Mouse (Mus musculus) hindbrain, embryonic 16.5 days (tissue): ENCODE data around the gene Mical2. TPM values are rescaled to one million over a fixed set of nuclear protein-coding genes. Genes with fewer than 3 reads are reported as not detected.

Source experiments
- ATAC-seq: fragments of 200-750 bp; cut with Nextera tagmentation; 2 replicates; pipeline ENCODE4 v1.8.0; 2017; ENCODE audit warnings: moderate TSS enrichment, moderate library complexity
- H3K27ac ChIP-seq: fragments of 300-500 bp; sonication (generic); 2 replicates; pipeline ENCODE4 v1.5.1; 2014; ENCODE audit warnings: low read depth, mild to moderate bottlenecking, control low read depth, low read length, moderate library complexity
- H3K27me3 ChIP-seq: fragments of 300-500 bp; sonication (generic); replicated peaks from 2 replicates; pipeline ENCODE4 v1.6.1; 2014; ENCODE audit warnings: low read length; ENCODE audit not compliant: control insufficient read depth, insufficient read depth
- H3K36me3 ChIP-seq: fragments of 300-500 bp; sonication (generic); 2 replicates; pipeline ENCODE4 v1.6.1; 2014; ENCODE audit warnings: mild to moderate bottlenecking, low read length, moderate library complexity, mixed read lengths; ENCODE audit not compliant: control insufficient read depth, insufficient read depth
- H3K4me1 ChIP-seq: fragments of 300-500 bp; sonication (generic); 2 replicates; pipeline ENCODE4 v1.6.1; 2014; ENCODE audit warnings: low read depth, low read length; ENCODE audit not compliant: control insufficient read depth, insufficient read depth
- H3K4me2 ChIP-seq: fragments of 300-500 bp; sonication (generic); 2 replicates; pipeline ENCODE4 v1.6.1; 2014; ENCODE audit warnings: mild to moderate bottlenecking, low read length, control low read depth, moderate library complexity
- H3K4me3 ChIP-seq: fragments of 300-500 bp; sonication (generic); 2 replicates; pipeline ENCODE4 v1.5.1; 2014; ENCODE audit warnings: mild to moderate bottlenecking, low read length, control low read depth, moderate library complexity
- H3K9ac ChIP-seq: fragments of 300-500 bp; sonication (generic); 2 replicates; pipeline ENCODE4 v1.6.1; 2014; ENCODE audit warnings: low read depth, mild to moderate bottlenecking, control low read depth, low read length, moderate library complexity
- H3K9me3 ChIP-seq: fragments of 300-500 bp; sonication (generic); 2 replicates; pipeline ENCODE4 v1.6.1; 2014; ENCODE audit warnings: mild to moderate bottlenecking, low read length, moderate library complexity; ENCODE audit not compliant: control insufficient read depth
- WGBS: fragments of 180-500 bp; shearing (Covaris S2); extraction: QIAGEN DNeasy Blood & Tissue Kit; methylation state at CpG from one replicate; pipeline ENCODE4 v1.1.7; 2014; 5-methylcytosine and 5-hydroxymethylcytosine counted together
- polyA plus RNA-seq: library from polyadenylated mRNA; unstranded; fragments of >200 nt; fragmentation: Nextera tagmentation; extraction: Ambion mirVana; gene quantifications from 2 replicates; pipeline ENCODE4 v1.2.1, GENCODE M21; 2015

Mical2 gene
- polyA plus RNA-seq, 1 experiment from 2014 or later = 7.2 TPM

DNA sequence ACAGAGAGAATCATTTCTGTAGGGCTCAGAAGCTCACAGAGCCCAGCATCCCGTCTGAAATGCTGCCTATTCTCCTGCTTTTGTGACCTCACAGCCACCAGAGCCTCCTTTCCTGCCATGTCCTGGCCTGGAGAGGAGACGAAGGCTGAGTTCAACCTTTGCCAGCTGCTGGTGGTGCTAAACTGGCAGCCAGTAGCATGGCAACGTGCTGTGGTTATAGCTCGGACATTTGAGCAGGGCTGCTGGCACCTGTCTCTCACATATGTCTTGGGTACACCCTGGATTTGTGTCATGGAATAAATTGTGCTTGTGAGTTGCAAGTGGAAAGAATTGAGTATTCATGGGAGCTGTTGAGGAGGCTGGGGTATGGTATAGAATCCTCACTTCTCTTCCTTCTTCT lies 9.8 kb downstream of the Mical2 start:
- Histone ChIP-seq H3K9me3 (no peaks in the 10 kb centered on the region), H3K9ac (no peak overlapping the region), H3K27me3 (no peaks in the 10 kb centered on the region), H3K4me1 (peaks cover 12% of the 10 kb centered on the region), H3K36me3 (no peaks in the 10 kb centered on the region), H3K27ac (no peak overlapping the region), H3K4me3 (no peak overlapping the region), H3K4me2 (no peak overlapping the region)
- ATAC-seq = no peak
- 71% methylated on average over 4 of the region's 4 CpGs for WGBS

DNA sequence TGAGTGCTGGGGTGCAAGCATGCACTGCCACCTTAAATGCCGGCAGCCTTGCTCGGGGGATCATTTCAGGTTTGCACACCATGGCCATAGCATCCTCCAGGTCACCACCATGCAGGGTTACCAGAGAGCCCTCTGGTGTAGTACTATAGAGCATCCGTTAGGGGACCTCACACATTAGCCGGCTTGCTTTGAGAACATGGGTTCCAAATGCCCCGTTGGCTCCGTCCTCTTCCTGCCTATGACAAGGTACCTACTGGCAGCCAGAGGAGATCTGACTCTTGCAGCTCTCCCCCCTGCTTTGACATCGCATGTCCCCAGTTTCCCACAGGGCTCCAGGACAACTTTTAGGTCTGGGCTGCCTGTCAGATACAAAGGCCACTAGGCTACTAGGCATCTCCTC lies 11.6 kb downstream of the Mical2 start:
- H3K4me3 ChIP-seq = no peak overlapping the region
- WGBS = 92% methylated on average over 7 of the region's 7 CpGs
- H3K27ac ChIP-seq = no peak overlapping the region
- no peaks in the 10 kb centered on the region for H3K9me3 ChIP-seq
- no peaks in the 10 kb centered on the region for H3K36me3 ChIP-seq
- no peak overlapping the region for H3K9ac ChIP-seq
- no peak overlapping the region for H3K4me2 ChIP-seq
- peaks cover 19% of the 10 kb centered on the region for H3K4me1 ChIP-seq
- no peak for ATAC-seq
- H3K27me3 ChIP-seq = no peaks in the 10 kb centered on the region

DNA sequence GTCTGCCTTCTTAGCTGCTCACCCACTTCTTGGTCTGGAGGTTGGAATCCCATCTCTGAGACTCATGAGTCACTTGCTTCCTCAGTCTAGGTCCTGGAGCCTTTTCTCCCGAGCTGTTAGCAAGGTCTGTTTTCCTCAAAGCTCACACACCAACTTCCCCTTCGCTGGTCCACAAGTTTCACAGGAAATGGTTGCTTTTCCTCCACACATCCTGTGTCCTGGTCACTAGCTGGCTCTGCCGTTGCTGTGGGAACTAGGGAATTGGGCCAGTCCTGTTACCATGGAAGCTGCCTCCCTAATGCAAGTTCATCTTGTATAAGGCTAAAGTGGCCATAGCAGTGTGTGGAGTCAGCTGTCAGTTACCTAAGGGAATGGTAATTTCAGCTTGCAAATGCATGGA lies 12.2 kb downstream of the Mical2 start:
- Histone ChIP-seq H3K9me3 (no peaks in the 10 kb centered on the region), H3K4me1 (peaks cover 19% of the 10 kb centered on the region), H3K27ac (no peak overlapping the region), H3K36me3 (no peaks in the 10 kb centered on the region), H3K27me3 (no peaks in the 10 kb centered on the region), H3K9ac (no peak overlapping the region), H3K4me2 (no peak overlapping the region), H3K4me3 (no peak overlapping the region)
- WGBS = 46% methylated on average over 3 of the region's 3 CpGs
- no peak for ATAC-seq

DNA sequence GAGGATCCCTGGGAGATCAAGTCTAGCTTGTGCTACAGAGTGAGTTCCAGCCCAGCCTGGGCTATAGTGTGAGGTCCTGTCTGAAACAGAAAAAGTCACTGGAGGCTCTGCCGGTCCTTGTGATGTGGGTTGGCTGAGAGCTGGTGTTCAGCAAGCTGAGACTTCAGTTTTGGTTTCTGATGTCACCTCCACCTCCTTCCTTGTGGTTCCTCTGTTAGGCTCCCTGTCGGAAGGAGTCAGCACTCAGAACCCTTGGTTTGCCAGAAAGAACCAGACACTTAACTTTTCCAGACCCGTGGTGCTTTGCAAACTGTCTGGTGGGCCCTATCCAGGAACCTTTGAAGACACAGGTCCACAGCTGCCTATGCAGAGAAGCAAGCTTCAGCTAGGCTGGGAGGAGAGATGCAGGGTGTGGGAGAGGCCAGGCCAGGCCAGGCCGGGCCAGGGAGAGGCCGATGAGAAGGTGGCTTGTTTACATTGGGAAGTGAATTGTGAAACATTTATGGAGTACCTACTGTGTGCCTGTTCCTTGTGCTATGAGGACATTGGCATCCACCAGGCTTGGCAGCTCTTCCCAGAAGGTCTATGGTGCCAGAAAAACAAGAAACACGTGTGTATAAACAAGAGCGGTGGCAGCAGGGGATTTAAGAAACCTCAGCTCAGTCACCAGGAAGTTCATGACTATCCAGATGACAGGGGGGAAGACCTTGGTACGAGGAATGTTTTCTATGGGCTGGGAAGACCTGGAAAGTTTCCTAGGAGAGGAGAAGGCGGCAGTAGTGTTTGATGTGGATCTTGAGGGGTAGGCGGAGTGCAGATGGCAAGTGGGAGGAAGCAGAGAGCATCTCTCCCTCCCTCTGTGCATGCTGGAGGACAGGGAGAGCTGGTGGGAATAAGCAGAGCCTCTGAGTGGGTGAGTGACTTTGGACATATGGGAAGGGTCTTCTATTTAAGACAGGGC lies 13.4 kb downstream of the Mical2 start:
- Histone ChIP-seq H3K36me3 (no peaks in the 10 kb centered on the region), H3K4me1 (peaks cover 7% of the 10 kb centered on the region), H3K27me3 (no peaks in the 10 kb centered on the region), H3K4me3 (no peak overlapping the region), H3K9me3 (no peaks in the 10 kb centered on the region), H3K4me2 (no peak overlapping the region), H3K27ac (no peak overlapping the region), H3K9ac (no peak overlapping the region)
- WGBS = 75% methylated on average over 10 of the region's 10 CpGs
- no peak for ATAC-seq

DNA sequence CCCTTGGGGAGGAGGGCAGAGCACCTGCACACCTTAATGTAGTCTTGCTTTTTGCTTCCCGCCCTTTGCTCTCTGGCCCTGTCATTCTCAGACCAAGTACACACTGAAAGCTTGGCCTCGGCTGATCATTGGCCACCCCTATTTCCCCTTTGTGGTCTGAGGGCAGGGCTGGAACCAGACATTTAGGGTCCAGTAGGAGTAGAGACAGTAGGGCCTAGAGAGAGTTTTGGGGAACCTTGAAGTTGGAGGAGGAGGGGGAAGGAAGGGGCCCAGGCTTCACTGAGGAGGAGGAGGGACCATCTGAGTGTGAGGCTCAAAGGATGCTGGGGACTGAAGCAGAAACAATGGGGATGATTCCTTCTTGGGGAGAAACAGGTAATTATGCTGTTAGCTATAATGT lies 15.1 kb downstream of the Mical2 start:
- peak overlapping the region; percentile 46; the same call in 1 of the 2 replicates for H3K27ac ChIP-seq
- no peak overlapping the region for H3K9ac ChIP-seq
- H3K9me3 ChIP-seq = no peaks in the 10 kb centered on the region
- no peaks in the 10 kb centered on the region for H3K27me3 ChIP-seq
- no peak overlapping the region for H3K4me2 ChIP-seq
- ATAC-seq = no peak
- H3K4me3 ChIP-seq = no peak overlapping the region
- WGBS = 87% methylated on average over 2 of the region's 2 CpGs
- peaks cover 7% of the 10 kb centered on the region for H3K4me1 ChIP-seq
- H3K36me3 ChIP-seq = no peaks in the 10 kb centered on the region

DNA sequence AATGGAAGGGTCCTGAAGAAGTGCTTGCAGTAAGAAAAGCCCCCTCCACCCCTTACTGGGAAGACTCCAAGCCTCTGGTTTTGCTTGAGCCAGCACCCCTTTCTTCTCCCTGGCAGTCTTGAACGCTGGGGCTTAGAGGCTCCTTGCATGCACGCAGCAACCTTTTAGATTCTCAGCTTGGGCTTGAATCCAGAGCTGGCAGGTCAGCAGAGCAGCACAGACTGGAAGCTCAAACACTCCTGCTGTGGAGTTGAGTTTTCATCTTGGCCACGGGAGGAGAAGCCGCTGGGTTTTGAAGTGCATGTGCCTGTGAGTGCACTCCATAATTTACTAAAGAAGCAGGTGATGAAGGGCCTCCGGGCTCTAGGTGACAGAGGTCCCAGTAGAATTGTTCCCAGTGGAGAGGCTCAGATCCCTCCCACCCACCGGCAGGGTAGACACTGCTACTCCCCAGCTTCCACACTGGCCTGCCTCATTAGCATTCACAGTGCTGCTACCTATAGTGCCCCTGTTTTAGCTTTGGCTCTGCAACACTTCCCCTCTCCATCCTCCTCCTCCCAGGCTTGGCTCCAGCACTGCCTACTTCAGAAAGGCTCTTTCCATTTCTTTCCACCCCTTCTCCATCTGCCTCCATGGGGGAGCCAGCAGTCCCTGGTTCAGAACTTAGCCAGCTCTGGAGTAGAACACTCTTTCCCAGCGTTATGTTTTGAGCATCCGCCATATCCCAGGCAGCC lies 15.7 kb downstream of the Mical2 start:
- peaks cover 7% of the 10 kb centered on the region for H3K4me1 ChIP-seq
- H3K4me3 ChIP-seq = no peak overlapping the region
- whole genome bisulfite sequencing = 41% methylated on average over 8 of the region's 8 CpGs
- ATAC-seq = peak; percentile 55
- H3K9ac ChIP-seq = no peak overlapping the region
- H3K27ac ChIP-seq = peak overlapping the region; percentile 46; the same call in 1 of the 2 replicates
- no peaks in the 10 kb centered on the region for H3K36me3 ChIP-seq
- H3K9me3 ChIP-seq = no peaks in the 10 kb centered on the region
- no peaks in the 10 kb centered on the region for H3K27me3 ChIP-seq
- no peak overlapping the region for H3K4me2 ChIP-seq

DNA sequence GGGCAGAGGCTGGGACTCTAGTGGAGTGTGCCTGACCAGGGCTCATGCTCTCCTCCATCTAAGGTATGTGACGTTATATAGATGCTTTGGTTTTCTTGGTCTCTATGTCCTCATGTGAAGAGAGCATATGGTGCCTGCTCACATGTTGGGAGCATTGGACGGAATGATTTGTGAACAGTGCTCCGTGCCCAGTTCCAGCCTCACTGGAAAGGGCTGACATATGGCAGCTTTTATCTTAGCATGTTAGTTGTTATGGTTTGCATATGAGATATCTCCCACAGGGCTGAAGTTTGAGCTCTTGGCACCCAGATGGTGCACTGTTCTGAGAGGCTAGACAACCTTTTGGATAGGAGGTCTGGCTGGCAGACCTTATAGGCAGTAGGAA lies 16.3 kb downstream of the Mical2 start:
- ATAC-seq = peak; percentile 60
- Histone ChIP-seq H3K36me3 (no peaks in the 10 kb centered on the region), H3K27me3 (no peaks in the 10 kb centered on the region), H3K27ac (peak overlapping the region; percentile 46; the same call in 1 of the 2 replicates), H3K4me3 (no peak overlapping the region), H3K9me3 (no peaks in the 10 kb centered on the region), H3K4me1 (peaks cover 7% of the 10 kb centered on the region), H3K4me2 (no peak overlapping the region), H3K9ac (no peak overlapping the region)
- 68% methylated on average over 3 of the region's 3 CpGs for WGBS

DNA sequence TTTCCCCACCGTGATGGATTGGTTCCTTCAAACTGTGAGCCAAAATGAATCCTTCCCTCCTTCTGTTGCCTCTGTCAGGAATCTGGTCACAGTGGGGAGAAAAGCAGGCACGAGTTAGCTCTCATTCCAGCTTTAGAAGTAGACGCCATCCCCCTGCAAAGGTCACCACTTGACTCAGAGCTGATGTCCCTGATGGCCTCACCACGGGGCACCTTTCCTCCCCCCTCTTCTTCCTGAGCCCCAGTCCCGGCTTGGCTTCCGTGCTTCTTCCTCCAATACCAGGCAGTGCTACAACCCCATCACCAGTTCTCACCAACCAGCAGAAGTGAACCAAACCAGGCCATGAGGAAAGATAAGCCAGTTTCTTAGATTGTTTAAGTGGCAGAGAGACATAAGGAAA lies 16.9 kb downstream of the Mical2 start:
- no peak overlapping the region for H3K4me2 ChIP-seq
- no peaks in the 10 kb centered on the region for H3K27me3 ChIP-seq
- no peak for ATAC-seq
- H3K27ac ChIP-seq = 0 out of 2 replicates have a peak overlapping the region, but pooled peaks have one; percentile 3
- no peaks in the 10 kb centered on the region for H3K36me3 ChIP-seq
- no peaks in the 10 kb centered on the region for H3K9me3 ChIP-seq
- WGBS = 80% methylated on average over 6 of the region's 6 CpGs
- no peak overlapping the region for H3K9ac ChIP-seq
- H3K4me3 ChIP-seq = no peak overlapping the region
- H3K4me1 ChIP-seq = peaks cover 7% of the 10 kb centered on the region

DNA sequence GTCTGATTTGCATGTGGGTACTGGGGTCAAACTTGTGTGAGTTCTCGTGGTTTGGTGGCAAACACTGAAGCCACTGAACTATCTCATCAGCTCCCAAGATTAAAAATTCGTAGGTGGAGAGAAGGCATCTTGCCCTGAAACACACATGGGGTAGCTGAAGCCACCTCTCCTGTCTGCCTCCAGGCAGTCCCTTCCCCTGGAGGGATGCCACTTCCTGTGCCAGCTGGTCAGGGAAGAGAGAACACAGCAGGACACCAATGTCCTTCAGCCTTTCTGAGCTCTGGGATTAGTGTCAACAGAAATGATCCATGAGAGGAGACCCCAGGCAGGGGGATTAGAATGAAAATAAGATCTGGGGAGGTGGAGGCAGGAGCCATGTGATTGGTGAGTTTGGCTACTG lies 18.4 kb downstream of the Mical2 start:
- Histone ChIP-seq H3K27me3 (no peaks in the 10 kb centered on the region), H3K27ac (no peak overlapping the region), H3K4me1 (peaks cover 7% of the 10 kb centered on the region), H3K9me3 (no peaks in the 10 kb centered on the region), H3K4me3 (no peak overlapping the region), H3K9ac (no peak overlapping the region), H3K36me3 (no peaks in the 10 kb centered on the region), H3K4me2 (no peak overlapping the region)
- WGBS = 61% methylated on average over 2 of the region's 2 CpGs
- no peak for ATAC-seq
